Mouse (Mus musculus) bone marrow macrophage, adult 2 months (primary cell): ENCODE results near the gene Lmnb2. TPM values are rescaled to one million over a fixed set of nuclear protein-coding genes. Genes with fewer than 3 reads are reported as not detected.

Experiments
- H3K27ac ChIP-seq: 2 replicates; pipeline ENCODE4 v1.5.1; 2012; ENCODE audit warnings: low read depth, low read length; ENCODE audit not compliant: insufficient read depth
- H3K4me1 ChIP-seq: 2 replicates; pipeline ENCODE4 v1.6.1; 2012; ENCODE audit warnings: low read length; ENCODE audit not compliant: control insufficient read depth, insufficient read depth
- H3K4me3 ChIP-seq: 2 replicates; pipeline ENCODE4 v1.5.1; 2012; ENCODE audit warnings: mild to moderate bottlenecking, low read length, moderate library complexity; ENCODE audit not compliant: insufficient read depth
- CTCF ChIP-seq: IDR thresholded peaks from 2 replicates; pipeline ENCODE4 v1.5.1; 2012; ENCODE audit warnings: low read depth, mild to moderate bottlenecking, low read length, moderate library complexity
- POLR2A ChIP-seq: IDR thresholded peaks from 2 replicates; pipeline ENCODE4 v1.6.1; 2012; ENCODE audit warnings: mild to moderate bottlenecking, low read depth, low read length, borderline replicate concordance
- polyA plus RNA-seq: library from polyadenylated mRNA; stranded (reverse); fragments of >200 nt; gene quantifications from 2 replicates; pipeline ENCODE4 v1.2.4, GENCODE M21; 2012; ENCODE audit not compliant: missing spikeins, insufficient read depth, insufficient read length

Gene Lmnb2
- polyA plus RNA-seq = 18.9 and 19.5 TPM in 2 replicates

DNA sequence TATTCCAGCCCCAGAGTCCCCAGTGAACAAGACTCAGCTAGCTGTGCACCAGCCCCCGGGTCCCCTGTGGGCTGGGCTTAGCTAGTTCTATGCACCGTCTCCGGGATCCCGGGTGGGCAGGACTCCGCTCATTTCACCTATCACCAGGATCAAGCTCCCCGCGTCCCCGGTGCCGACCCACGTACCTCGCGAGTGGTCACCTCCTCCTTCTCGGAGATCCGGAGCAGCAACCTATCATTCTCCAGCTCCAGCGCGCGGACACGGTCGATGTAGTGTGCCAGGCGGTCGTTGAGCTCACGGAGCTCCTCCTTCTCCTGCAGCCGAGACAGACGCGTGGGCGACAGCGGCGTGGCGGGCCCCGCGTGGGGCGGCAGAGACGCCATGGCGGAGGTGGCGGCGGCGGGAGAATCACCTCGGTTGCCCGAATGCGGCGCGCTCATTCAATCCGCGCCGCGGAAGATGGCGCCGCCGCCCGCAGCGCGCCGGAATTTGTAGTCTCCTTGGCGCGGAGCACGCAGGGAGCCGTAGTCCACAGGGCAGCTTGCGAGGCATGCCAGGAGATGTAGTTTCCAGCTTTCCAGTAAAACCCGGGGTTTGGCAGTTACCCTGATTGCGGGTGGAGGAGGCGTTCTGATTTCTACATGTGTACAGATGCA, at the start of gene Lmnb2:
TSS of gene Lmnb2 (minus strand) at position 467 of the 656 bp plus-strand sequence.
- Histone ChIP-seq H3K4me3 (peak within 1 kb of the TSS; percentile 84), H3K27ac (no peak within 1 kb of the TSS), H3K4me1 (peaks cover 3% of the 10 kb centered on the region; the same call in 1 of the 2 replicates)
- TF ChIP-seq CTCF (no peak), POLR2A (no peak)

DNA sequence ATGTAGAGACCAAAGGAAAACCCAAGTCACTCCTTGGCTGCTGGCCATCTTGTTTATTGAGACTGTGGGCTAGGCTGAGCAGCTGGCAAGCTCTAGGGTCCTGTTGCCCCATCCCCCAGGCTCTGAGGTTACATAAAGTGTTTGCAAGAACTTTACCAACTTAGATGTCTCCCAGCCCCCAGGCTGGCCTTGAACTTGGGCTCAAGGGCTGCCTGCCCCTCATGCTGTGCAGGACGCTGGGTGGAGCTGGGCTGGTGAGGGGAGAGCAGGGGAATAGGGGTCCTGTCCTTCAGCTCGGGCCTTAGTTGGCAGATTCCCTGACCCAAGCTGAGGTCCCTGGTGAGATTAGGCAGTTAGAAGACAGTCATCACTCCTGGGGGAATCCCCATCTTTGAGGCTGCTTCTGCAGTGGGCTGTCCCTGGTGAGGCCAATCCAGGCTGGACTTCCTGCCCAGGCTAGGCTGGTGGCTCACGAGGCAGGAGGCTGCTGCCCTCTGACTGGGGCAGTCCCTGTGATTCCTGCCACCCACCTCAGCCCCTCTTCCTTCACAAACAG, 49.1 kb upstream of the Lmnb2 start:
- Histone ChIP-seq H3K4me1 (peaks cover 63% of the 10 kb centered on the region), H3K4me3 (no peak overlapping the region), H3K27ac (peak overlapping the region; percentile 84)
- TF ChIP-seq POLR2A (no peak), CTCF (no peak)

DNA sequence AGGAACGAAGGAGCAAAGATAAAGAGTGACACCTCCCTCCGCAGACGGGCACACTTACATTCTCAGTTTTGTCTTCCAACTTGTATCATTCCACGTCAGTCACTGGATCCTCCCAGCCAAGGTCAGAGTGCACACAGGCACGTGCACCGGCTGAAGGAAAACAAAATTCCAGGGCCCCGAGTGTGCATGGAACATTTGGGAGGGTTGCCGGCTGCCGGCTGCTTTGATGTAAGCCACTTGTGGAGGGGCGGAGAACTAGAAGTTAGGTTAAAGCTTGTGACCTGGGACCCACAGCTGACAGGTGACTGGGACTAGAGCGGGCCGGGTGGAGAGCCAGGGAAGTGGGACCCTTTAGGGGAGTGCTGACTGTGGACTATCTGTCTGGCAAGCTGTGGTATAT, 48.3 kb upstream of the Lmnb2 start:
- Histone ChIP-seq H3K27ac (no peak overlapping the region), H3K4me3 (no peak overlapping the region), H3K4me1 (peaks cover 69% of the 10 kb centered on the region)
- TF ChIP-seq POLR2A = no peak
- no peak for TF ChIP-seq CTCF

DNA sequence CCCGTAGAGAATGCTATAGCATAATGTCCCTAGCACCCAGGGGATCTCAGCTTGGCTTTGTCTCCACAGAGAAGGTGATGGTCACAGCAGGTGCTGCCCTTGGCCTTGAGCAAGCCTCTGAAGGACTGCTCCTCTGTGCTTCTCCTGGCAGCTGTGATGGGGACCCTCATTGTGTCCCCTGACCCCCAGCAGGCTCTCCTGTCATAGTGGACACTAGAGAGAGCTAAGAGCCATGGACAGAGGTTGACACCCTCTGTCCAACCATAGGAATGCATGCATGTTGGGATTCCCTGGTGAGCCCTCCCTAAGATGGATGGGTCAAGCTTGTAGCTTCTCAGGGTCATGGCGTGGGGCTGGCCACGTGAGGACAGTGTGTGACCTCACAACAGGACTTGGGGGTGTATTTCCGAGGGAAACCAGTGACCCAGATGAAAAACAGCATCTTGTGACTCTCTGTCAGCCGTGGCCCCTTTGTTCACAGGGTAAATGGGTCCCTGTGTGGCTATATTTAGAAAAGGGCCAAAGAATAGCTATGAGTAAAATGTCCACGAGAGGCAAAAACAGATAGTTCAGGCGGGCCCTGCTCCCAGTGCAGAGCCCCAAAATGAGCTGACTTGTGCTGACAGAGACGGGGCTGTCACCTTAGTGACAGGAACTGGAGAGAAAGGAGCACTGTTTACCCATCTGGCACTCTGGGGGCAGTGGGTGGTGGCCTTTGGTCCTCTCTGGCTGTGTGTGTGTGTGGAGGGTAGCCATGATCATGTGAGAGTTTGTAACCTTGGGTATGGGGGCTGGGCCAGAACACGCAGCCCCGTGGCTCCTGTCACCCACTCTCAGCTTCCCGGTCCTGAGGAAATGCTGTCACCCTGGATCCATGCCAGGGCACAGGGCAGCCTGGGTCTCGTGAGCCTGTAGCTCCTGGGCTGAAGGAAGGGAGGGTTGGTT, 45.3 kb upstream of the Lmnb2 start:
- H3K4me1 ChIP-seq = peaks cover 59% of the 10 kb centered on the region
- H3K27ac ChIP-seq = peak overlapping the region; percentile 99
- peak overlapping the region; percentile 8; the same call in 1 of the 2 replicates for H3K4me3 ChIP-seq
- TF ChIP-seq CTCF = no peak
- TF ChIP-seq POLR2A = no peak

DNA sequence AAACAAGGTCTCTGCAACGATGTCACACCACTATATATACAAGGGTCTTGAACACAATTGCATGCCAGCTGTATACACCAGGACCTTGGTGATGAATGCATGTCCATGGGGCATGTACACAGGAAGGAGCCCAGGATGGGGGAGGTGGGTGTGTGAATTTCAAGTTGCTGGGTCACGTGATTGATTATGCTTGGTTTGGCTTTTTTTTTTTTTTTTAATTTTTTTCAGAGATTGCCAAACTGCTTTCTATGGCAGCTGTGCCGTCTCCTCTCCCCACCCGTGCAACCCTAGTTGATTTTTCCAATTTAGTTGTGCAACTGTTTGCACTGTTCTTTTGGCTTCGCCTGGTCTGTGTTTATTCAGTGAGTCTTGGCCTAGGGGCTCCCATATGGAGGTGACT, 44.5 kb upstream of the Lmnb2 start:
- peak overlapping the region; percentile 99 for H3K27ac ChIP-seq

DNA sequence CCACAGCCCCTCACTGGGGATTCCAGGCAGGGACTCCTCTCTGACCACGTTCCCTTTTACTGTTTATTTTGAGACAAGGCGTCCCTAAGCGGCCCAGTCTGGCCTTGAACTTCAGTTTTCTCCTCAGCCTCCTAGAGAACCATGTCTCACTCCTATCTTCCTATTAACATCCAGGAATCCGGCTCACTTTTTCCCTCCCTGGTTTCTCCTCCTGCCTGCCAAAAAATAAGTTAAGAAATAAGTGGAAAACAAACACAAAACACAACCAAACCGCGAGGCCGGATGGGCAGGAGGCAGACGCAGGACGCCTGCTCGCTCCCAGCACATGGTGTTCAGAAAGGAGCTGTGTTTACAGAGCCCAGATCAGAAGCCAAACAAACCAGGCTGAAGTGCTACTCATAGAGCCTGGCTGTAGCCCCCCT, 44.0 kb upstream of the Lmnb2 start:
- peaks cover 48% of the 10 kb centered on the region for H3K4me1 ChIP-seq
- no peak for TF ChIP-seq POLR2A
- no peak for TF ChIP-seq CTCF
- no peak overlapping the region for H3K4me3 ChIP-seq
- H3K27ac ChIP-seq = peak overlapping the region; percentile 99

More for the DNA sequence above, 44.5 kb upstream of the Lmnb2 start:
- Histone ChIP-seq H3K4me3 (no peak overlapping the region), H3K4me1 (peaks cover 51% of the 10 kb centered on the region)
- no peak for TF ChIP-seq CTCF
- TF ChIP-seq POLR2A = no peak

DNA sequence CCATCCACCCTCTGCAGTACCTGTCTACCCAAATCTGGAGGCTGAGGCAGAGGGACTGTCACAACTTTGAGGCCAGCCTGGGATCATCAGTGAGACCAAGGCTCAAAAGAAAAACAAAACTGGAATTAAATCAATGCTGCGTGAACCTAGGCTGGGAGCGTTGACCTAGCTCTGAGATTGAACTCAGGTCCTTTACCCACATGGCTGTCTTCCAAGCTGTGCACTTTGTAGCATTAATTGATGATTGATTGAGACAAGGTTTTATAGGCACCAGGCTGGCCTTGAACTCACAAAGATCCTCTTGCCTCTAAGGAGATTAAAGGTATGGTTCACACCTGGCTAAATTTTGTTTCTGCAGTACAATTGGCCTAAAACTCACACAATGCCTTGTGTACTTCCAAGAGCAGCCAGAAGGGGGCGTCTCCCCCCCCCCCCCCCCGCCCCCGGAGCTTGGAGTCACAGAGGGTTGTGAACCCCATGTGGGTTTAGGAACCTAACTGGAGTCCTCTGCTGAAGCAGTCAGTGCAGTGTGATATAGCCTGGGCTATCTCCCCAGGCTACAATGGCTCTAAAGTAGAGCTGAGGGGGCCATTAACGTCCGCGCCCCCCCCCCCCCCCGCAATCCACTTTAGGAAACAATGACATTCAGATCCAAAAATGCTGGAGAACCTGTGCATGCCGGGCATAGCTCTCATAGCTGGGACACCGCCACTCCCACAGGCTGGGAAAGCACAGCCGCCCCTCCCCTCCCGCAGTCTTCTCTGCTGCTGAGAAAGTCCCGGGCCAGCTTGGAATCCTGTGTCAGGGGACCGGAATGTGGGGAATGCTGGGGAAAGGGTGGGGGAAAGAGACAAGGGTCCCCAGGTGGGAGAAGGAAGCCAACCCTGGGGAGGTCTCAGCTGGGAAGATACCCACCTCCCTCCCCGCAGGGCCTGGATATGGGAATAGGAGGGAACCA, 42.8 kb upstream of the Lmnb2 start:
- TF ChIP-seq CTCF (peak; percentile 74), POLR2A (no peak)
- Histone ChIP-seq H3K27ac (no peak overlapping the region), H3K4me3 (no peak overlapping the region), H3K4me1 (peaks cover 36% of the 10 kb centered on the region)

DNA sequence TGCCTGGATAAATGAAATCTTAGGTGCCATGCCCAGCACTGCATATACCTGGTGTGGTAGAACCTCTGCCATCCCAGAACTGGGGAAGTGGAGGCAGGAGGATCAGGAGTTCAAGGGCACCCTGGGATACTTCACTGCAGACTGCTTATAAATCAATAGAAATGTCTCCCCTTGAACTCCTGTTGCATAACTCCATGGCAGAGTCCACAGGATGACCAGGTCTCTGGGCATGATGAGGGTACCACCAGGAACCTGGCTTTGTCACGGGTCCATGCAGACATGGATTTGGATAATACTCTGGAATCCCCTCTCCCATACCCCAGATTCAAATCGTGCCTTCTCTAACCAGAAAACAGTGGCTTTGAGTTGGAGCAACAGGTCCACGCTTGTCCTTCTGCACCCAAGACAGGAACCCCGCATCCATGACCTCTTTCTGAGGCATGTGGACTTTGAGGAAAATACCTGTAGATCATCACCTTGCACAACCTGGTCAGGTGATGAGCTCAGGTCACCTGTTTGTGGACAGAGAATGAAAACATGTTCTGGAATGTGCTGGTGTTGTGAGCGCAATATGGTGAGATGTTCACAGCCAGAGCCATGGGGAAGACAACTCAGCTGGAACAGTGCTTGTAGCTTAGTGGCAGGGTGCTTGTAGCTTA, 41.1 kb upstream of the Lmnb2 start:
- peaks cover 26% of the 10 kb centered on the region for H3K4me1 ChIP-seq
- TF ChIP-seq POLR2A (no peak), CTCF (no peak)
- no peak overlapping the region for H3K4me3 ChIP-seq
- no peak overlapping the region for H3K27ac ChIP-seq
